Mouse (Mus musculus) frontal cortex, postnatal 36 days (tissue): ENCODE results near the gene Sdk1.

ENCODE experiments used
- DNase-seq, 2 experiments: peaks; one replicate each; pipeline ENCODE4 v3.0.0; 2022; ENCODE audit warnings: low spot score in 2 of 2

The Sdk1 gene

DNA sequence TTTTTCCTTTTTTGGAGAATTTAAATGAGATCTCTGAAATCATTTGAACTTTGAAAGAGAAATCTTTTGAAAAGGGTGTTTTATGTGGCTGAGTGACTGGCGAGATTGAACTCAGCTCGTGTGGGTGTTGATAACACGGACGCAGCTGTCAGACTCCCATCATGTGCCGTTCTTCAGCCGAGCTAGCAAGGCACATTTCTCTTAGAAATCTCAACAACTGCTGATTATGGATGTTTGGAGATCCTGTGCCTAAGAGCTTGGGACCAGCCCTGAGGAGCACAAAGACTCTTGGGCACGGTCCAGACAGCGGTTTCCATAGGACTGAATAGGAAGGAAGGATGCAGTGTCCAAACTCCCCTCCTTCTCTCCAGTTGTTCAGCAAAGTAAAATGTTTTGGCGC, 648.5 kb downstream of the Sdk1 start:
- no peak for DNase-seq

DNA sequence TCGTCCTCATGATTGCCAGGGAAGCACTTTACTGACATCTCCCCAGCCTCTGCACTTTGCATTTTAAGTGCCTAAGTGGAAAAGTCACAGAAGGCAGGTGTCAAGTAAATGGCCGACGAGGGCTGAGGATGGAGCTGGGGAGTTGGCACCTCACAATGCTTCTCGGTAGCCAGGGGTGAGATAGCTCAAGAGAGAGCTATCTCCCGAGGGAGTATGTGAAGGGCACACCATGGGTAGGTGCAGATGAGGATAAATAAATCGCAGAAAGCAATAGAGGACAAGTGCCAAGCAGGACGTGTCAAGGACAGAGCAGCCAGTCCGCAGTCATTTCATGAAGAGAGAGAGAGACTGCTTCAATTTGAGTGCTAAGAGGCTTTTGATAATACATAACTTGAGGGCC, 655.1 kb downstream of the Sdk1 start:
- DNase-seq: no peak

DNA sequence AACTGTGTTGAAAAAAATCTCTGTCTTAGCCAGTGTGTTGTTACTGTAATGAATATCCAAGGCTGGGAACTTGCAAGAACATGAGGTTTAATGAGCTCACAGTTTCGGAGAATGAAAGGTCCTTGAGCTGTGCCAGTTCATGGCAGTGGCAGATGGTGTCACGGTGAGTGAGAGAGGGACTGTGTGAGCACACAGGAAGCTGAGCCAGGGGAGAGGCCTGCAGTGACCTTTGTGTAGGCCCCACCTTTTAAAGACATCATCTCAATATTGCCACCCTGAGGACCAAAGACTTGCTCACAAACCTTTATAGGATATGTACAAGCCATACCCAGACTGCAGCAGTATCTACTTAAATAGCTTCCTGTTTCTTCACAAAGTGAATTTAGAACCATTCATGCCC, 656.2 kb downstream of the Sdk1 start:
- DNase-seq: no peak

DNA sequence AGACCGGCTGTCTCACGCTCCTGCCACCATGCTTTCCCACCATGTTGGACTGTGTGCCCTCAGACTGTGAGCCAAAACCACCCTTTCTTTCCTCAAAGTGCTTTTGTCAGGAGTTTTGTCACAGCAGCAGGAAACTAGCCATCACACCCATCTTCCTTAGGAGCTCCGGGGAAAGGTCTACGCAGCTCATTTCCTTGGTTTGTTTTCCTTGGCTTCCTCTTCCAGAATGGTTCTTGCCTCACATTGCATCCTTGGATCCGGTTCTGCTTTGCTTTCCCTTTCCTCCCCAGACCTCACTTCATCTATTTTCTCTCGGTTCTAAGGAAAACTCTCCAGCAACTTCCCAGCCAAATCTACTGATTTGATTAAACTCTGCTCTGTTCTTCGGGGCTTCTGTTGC, 658.5 kb downstream of the Sdk1 start:
- DNase-seq: no peak

DNA sequence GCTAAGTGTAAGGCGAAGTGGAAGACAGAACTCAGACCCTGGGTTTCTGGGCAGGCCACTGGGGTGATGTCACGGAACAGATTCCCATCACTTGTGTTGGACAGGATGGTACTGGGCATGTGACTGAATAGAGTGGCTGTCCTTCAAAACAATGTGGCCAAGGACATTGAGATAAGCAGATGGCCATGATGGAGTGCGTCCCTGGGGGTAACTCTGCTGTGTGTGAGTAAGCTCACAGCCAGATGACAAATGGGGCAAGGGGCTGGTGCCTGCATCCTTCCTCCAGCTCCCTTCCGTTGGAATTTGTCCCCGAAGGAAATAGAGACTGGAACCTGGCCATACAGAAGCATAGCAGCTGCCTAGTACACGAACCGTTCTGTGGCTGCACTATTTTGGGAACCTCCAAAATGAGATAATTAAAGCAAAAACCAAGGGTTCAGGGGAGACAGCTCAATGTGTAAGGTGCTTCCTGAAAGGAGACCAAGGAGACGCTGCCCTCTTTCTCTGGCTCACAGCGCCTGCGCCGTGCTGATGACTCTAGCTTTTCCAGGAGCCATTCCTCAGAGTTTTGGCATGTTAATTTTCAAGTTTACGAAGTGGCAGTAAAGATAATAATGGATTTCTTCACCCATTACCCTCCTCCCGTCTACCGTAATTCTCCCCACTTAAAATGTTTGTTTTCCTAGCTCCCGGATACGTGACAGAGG, 661.4 kb downstream of the Sdk1 start:
- DNase-seq: no peak

DNA sequence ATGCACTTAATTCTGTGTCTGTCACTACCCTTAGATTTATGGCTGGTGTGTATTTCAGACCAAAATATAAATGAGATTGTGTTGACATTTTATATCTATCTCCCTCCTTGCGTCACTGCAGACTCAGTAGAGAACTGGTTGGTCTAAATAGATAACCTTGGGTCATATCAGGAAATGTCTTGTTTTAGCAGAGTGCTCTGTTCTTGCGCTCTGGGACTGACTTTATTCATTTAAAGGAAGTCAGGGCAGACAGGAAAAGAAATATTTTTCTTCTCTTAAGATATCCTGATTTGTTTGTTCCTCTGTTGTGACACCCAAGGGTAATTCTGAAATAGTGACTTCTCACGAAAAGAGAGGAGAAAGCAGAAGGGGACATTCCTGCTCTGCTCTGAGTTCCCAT, 669.2 kb downstream of the Sdk1 start:
- DNase-seq: no peak

DNA sequence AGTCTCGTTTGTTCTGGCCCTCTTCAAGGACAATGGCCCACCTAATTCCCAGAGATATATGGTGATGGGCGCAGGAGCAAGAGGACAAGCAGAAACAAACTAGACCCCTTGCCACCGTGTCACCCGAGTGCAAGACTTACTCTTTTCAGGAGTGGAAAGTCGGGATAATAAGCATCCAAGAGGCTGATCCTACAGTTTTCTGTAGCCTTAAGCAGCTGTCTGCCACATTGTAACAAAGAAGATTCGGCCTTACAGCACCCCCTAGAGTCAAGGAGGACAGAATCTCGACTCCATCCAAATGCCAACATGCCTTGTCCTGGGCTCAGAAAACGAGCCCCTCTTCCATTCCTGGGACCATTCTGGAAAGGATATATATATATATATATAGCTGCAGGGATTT, 669.6 kb downstream of the Sdk1 start:
- DNase-seq: no peak

DNA sequence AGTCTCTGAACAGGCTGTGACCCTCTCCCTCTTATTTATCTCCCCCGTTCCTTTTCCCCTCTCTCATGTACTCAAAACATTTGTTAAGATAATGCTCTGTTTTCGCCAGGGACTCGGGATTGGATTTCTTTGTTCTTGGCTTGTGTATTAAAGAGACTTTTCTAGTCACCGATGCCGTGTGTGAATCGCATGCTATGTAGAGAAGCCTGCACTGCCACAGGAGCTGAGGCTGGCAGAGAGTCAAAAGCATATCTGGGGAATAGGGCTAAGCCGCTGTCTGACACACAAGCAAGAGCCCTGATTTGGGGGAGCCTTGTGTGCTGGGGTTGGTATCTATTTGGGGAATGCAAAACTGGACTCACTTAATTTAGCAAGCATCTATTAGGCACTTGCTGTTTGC, 671.6 kb downstream of the Sdk1 start:
- DNase-seq: no peak

DNA sequence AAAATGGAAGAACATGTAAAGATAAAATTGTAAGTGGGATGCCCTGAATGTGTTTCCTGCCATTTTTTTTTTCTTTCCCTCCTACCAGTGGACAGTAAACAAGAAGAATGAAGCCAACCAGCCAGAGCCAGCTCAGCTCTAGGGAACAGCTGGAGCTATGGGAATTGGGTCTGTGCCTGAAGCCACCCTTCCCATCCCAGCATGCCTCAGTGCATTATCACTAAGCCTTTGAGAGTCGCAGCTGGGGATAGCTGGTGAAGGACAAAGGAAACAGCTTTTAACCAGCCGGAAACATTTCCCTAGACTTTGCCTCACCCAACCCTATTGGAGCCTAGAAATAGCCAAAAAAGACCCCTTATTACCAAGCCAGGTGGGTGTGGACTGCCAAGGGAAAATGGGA, 675.7 kb downstream of the Sdk1 start:
- no peak for DNase-seq

DNA sequence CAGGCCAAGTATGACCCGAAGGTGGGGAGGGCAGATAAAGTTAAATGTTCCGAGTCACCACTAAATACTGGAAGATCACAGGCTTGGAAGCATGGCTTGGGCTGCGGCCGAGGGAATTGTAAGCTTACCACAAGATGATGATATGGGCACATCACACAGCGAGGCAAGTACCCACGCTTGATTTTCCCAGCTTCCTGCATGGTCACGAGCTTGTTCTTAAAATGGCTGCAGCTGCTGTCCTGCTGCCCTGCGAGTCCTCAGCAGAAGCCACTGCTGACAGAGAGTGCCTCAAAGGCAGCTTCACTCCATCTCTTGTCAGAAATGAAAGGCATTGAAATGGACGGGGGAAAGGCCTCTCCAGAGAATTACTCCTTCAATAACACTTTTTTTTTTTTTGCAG, 697.7 kb downstream of the Sdk1 start:
- DNase-seq: peak; percentile 3 to 34

DNA sequence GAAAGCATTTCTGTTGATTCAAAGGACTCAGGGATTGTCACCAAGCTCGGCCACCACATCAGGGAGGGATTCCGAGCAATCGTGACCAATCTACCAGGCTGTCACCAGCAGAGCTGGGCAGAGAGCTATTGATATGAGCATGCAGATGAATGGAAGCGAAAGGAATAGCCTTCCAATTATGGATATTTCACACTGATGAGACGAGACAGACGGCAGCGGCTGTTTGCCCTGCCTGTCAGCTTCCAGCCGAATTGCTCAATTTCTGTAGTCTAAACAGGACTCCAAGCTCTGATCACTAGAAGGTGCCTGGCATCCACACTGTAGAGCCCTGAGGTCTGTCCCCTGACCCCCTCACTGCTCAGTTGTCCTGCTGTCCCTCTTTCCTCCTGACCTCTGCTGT, 699.3 kb downstream of the Sdk1 start:
- DNase-seq: no peak

DNA sequence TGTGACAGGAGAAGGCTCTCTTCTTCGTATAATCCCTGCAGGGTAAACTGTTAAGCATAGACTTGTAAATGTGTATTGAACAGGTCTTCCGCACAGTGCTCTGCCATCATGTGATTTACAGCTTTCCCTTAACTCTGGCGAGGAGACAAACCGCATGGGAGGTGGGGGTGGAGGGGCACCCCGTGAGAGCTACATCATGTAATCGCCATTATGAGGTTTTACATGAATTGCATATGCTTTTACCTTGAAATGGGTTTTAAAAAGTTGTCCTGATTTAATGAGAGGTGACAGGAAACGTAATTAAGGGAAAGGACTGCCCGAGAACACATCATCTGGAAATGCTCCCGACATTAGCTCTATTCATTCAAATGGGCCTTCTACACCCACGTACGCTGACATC, 709.5 kb downstream of the Sdk1 start:
- DNase-seq: no peak

DNA sequence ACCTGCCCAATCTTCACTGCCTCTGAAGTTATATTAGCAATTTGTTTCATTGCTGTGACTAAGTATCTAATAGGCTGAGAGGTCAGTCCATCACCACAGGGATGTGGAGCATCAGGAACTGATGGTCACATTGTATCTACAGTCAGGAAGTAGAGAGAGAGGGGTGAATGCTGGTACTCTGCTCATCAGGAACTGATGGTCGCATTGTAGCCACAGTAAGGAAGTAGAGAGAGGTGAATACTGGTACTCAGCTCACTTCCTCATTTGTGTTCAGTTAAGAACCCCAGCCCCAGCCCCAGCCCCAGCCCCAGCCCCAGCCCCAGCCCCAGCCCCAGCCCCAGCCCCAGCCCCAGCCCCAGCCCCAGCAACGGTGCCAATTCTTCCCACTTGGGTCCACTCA, 711.0 kb downstream of the Sdk1 start:
- DNase-seq: no peak

DNA sequence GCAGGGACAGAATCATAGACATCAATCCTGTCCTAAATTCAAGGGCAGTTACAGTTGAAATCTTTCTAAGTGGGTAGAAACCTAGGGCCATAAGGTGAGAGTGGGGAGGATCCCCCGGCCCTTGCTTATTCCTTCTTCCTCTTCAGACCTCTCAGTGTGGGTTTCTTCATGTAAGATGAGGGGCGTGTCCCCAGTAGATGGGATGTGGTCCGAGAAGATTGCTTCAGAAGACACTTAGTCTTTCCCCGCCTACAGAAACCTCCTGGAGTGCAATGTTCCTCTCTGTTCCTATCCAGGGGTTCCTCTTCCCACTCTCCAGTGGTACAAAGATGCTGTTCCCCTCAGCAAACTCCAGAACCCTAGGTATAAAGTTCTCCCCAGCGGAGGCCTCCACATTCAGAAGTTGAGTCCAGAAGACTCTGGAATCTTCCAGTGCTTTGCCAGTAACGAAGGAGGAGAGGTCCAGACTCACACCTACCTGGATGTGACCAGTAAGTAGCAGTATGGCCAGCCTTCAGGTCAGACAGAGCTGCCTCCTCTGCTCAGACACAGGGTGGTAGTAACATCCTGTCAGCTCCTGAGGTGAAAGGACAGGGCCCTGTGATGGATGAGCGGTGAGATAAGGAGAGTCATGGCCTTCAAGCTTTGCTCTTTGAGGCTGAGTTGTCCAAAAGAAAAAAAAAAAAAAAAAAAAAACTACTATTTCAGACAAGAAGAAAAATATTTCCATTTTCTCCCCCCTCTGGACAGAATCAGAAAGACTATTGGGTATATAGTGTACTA, 711.6 kb downstream of the Sdk1 start:
- DNase-seq: no peak

DNA sequence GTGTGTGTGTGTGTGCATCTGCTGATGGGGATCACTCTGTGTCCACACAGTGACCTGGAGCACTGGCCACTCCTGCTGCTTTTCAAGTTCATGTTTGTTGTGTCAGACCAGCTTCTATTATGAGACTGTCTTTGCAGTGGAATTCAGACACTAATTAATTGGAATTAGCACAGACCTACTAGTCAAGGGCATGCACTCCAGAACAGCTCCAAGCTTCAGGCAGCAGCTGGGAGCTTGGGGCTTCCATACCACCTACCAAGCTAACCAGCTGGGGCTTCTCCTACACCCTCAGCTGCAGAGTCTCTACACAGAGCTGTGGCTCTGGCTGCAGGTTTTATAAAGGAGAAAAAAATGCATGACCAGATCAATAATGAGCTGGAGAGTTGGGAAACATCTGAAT, 729.8 kb downstream of the Sdk1 start:
- no peak for DNase-seq

DNA sequence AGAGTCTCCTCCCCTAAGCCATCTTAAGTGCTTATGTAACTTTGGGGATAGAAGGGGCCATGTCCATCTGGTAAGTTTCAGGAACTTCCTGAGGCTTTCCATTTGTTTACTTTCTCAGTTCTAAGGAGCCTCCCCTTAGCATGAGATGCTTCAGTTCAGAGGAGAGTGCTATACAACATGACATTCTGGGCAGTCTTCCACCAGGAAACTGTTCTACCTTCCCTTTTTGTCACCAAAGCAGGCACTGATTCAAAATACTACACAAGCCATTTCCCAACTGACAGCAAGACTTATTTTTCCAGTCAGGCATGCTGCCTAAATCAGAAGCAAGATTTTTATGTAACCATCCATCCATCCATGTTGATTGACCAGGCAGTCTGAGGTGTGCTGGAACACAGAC, 738.2 kb downstream of the Sdk1 start:
- DNase-seq: no peak

DNA sequence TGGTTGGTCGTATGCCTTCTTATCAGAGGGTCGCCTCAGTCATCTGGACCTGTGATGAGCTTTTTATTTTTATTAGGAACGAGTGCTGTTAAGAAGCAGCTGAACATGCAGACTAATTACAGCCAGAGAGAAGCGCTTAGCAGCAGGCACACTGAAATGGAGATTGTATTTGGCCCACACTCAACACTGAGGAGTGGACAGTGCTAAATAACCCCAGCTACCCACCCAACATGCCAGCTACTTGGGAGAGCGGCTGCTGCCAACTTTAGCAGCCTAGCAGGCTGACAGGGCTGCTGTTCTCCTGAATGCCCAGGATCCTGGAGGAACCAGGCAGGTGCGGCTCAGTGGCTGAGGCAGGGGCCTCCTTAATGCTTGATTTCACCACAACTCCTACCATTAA, 739.5 kb downstream of the Sdk1 start:
- no peak for DNase-seq

DNA sequence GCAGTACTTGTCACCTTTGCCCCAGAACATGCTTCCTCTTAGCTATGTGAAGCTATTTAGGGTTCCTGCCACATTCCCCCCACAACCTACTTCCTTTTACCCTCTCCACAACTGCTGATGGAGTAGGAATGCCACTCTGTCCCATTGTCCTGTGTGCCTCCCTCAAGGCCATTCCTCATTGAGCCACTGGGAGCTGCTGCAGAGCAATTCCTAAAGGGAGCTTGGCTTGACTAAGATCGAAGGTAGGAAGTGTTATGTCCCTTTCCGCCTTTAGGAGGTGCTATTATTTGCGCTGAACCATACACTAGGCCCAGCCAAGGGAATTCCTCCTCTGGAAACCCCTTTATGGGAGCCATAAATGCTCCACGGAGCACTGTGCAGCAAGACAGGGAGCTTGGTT, 743.0 kb downstream of the Sdk1 start:
- DNase-seq: no peak

DNA sequence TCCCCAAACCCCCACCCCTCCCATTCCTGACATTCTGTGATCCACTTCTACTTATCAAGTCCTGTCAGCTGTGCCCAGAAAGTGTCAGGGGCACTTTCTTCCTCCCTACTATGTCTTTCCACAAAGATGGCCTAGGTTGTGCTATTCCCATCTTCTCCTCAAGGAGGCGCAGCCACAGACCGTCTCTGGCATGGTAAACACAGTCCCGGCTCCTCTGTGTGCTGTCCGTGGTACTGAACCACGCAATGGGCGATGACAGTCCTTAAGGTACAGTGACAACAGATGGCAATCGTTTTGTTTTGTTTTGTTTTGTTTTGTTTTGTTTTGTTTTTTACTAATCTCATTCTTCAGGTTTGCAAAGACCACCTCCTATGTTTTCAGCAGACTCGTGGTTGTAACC, 743.7 kb downstream of the Sdk1 start:
- DNase-seq: peak; percentile 19 to 48

DNA sequence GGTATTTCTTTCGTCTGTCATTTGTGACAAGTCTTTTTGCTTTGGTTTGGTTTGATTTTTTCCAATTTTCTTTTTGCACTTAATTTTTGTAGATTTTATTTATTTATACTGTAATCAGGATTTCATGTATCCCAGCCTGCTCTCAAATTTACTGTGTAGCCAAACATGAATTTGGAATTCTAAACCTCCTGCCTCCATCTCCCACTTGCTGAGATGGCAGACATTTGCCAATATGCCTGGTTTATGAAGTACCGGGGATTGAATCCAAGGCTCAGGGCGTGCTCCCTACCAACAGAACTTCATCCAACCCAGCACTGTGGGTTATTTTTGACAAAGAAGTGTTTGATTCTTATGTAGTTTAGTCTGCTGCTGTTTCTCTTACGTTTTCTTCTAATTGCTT, 744.3 kb downstream of the Sdk1 start:
- no peak for DNase-seq

DNA sequence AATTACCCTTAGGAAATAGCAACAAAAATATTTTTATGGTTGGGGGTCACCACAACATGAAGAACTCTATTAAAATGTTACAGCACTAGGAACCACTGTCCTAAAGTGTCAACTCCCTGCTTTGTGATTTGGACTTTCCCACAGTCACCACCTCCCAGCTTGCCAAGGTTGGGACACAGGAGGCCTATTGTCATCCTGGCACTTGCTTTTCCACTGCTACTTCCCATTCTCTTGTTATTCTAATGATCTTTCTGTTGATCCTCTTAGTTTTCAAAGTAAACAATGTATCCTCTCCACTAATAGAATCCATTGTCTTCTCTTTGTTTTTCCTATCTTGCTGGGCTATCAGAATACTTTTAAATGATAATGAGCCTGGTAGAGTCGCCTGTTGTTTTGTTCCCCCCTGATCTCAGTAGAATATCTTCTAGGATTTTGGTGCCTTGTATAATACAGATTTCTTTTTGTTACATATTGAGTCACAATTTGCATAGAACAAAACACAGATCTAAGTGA, 746.1 kb downstream of the Sdk1 start:
- DNase-seq: no peak

DNA sequence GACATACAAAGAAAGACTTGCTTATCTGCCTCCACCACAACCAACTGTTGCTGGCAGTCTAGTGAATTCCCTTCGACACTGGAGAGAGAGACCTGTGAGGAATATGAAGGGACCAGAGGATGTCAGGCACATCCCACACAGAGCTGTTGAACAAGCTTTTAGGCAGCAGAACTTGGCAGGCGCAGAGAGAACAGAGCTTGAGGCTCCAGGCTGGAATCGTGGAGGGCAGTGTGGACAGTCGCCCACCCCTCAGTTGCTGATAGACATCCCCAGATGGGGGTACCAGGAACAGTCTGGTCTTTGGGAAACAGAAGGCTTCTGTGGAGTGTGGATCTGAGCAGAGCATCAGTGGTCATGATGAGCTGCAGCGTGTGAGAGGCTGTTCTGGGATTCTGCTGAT, 747.4 kb downstream of the Sdk1 start:
- peak in 1 of 2 experiments; percentile 9 for DNase-seq

DNA sequence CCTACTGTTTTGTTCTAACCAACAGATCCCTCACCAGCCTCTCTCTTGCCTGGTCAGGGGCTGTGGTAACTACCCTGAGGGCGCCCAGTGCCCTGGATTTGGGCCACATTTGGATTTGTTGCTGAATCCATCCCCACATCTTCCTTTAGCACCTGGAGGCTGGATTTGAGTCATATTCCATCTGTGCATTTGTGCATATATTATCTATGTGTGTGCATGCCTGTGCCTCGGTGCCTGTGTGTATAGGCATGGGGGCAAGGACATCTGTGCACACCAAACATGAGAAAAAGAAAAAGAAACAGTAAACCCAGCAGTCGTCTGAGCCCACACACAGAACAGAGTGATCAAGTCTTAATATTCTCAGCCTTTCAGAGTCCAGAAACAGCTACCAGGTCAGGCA, 752.9 kb downstream of the Sdk1 start:
- peak; percentile 13 to 15 for DNase-seq
